Mouse (Mus musculus) right cerebral cortex, postnatal 10 days (tissue): ENCODE data around the gene Dnah17.

Source experiments
- DNase-seq, 2 experiments: peaks; one replicate each; pipeline ENCODE4 v3.0.0; 2021; ENCODE audit warnings: low spot score in 2 of 2

The Dnah17 gene

DNA sequence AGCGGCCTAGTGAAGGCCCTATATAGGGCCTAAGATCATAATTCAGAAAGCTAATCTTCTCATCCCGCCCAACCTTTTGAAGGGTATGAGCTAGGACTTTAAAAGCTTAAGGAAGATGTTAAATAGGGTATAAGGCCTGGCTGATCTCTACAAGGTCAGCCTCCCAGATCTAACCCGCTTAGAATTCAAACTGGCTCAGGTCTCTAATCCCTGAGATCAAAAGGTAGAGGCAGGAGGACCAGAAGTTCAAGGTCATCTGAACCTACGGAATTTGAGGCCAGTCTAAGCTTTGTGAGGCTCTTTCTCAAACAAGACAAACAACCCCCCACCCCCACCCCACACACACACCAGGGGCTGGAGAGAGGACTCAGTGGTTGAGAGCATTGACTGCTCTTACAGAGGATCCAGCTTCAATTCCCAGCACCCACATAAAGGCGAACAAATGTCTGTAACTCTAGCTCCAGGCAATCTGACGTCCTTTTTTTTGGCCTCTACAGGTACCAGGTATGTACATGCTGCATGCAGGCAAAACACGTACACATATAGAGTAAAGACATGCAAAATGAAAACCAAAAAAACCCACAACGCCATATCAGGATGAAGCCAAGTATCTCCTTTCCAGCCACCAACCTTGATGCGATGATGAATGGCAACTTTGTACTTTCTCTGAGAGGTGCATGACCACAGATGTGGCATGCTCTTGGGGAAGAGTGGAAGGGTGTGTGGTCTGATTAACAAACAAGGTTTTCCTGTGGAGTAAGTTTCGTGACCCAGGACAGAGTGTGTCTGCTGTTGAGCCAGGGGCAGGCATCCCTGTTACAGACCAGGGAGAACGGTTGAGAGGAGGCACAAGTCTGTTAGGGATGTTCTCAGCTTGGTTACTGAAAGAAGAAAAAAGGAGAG lies 157.5 kb downstream of the Dnah17 start:
- no peak for DNase-seq
